ENCODE assay signal across 13 mouse cellular contexts in the genomic region with DNA sequence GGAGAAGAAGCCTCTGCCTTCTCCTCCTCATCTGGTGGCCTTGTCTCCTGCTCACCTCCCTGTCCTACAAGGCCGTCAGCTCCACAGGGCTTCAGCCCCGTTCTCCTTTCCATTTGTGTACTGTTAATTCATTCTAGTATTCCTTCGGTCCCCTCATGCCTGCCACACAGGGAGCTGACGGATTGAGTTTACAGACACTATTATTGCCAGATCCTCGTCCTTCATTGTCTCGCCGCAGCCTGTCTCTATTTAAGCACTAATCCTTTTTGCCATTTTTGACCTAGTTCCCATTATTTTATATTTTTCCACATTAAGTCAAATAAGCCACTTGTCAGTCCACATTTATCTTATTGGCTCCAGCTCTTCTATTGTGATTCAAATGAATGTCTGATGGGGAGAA.
"Had no signal": no experiment of that assay in that cellular context is flagged by ENCODE, and none has a peak within 500 bp of the region (broad histone marks: within the 10 kb centered on the region; RNA-seq: fewer than 3 reads in every experiment).

No protein-coding gene starts in this region.

- H3K4me1 ChIP-seq: liver, embryonic 15.5 days had no signal

- DNase-seq: kidney, adult 11 months; kidney, adult 9 months; kidney, postnatal 10 days; layer of hippocampus, adult 9-11 months; liver; lung, adult 2 months; lung, postnatal 36 days; spleen, adult 18-20 months; thymus, adult 2 months; thymus, postnatal 36 days had no signal

- ATAC-seq: lung, postnatal 0 days had no signal

- H3K27ac ChIP-seq: limb, embryonic 12.5 days; liver, embryonic 15.5 days had no signal

- H3K9ac ChIP-seq: limb, embryonic 12.5 days; liver, embryonic 15.5 days had no signal

- H3K27me3 ChIP-seq: liver, embryonic 15.5 days had no signal

- H3K4me3 ChIP-seq: limb, embryonic 12.5 days; liver, embryonic 15.5 days had no signal

- H3K4me2 ChIP-seq: limb, embryonic 12.5 days; liver, embryonic 15.5 days had no signal

- H3K9me3 ChIP-seq: limb, embryonic 12.5 days; liver, embryonic 15.5 days had no signal

- H3K36me3 ChIP-seq: limb, embryonic 12.5 days; liver, embryonic 15.5 days had no signal
